Mouse (Mus musculus) urinary bladder, postnatal 4 days (tissue): ENCODE measurements around the gene Arf3.

Source experiments
- DNase-seq, 2 experiments: peaks; one replicate each; pipeline ENCODE4 v3.0.0; 2021 to 2022; ENCODE audit warnings: low spot score in 2 of 2

The Arf3 gene

GRCm38 (mm10) chr15:98791221-98791620, 28.2 kb upstream of the Arf3 start:
- no peak for DNase-seq

DNA sequence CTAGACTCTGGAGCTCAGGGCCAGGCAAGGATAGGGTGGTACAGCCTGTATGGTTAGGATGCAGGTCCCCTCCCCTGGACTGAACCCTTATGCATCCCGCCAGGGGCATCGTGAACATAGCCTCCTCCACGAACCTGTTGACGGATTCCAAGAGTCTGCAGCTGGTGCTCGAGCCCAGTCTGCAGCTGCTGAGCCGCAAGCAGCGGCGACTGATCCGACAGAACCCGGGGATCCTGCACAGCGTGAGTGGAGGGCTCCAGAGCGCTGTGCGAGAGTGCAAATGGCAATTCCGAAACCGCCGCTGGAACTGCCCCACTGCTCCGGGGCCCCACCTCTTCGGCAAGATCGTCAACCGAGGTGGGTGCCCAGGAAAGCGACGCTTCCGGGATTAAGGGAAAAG, 27.7 kb upstream of the Arf3 start:
- no peak for DNase-seq

DNA sequence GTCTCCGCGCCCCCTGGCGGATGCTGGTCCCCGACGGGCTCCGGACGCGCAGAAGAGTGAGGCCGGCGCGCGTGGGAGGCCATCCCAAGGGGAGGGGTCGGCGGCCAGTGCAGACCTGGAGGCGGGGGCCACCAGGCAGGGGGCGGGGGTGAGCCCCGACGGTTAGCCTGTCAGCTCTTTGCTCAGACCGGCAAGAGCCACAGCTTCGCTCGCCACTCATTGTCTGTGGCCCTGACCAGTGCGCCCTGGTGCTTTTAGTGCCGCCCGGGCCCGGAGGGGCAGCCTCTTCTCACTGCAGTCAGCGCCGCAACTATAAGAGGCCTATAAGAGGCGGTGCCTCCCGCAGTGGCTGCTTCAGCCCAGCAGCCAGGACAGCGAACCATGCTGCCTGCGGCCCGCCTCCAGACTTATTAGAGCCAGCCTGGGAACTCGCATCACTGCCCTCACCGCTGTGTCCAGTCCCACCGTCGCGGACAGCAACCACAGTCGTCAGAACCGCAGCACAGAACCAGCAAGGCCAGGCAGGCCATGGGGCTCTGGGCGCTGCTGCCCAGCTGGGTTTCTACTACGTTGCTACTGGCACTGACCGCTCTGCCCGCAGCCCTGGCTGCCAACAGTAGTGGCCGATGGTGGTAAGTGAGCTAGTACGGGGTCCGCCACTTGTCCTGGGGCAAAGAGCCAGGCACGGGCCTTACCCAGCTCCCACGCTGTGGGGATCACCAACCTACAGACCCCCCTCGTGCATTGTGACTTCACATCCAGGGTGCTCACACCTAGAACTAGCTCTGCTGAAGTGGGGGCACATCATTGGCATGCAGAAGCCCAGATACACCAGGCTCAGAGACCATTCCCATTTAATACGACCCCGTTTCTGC, 26.9 kb upstream of the Arf3 start, which contains the start of gene Wnt1:
Gene Wnt1, plus strand, starts transcription at position 197 of the 875 bp plus-strand sequence.
- DNase-seq: peak in 1 of 2 experiments; percentile 37

GRCm38 (mm10) chr15:98788972-98789660, 26.1 kb upstream of the Arf3 start:
- DNase-seq: no peak

DNA sequence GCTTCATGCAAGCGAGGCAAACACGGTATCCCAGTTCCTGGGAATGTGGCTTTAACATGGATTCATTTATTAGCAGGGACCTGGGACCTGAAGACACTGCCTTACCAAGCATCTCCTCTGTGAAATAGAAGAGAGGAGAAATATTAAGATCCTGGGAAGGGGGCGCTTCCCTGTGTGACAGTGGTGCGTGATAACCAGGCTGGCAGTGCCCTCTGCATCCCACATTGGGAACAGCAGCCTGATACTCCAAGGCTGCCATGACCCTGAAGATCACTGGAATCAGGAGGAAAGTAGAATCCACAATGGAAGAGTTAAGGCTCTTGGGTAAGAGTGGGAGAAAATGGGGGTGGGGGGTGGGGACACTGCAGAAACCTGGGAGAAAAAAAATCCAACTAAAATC, 24.9 kb upstream of the Arf3 start:
- DNase-seq: no peak

GRCm38 (mm10) chr15:98785744-98786143, 22.7 kb upstream of the Arf3 start:
- DNase-seq: no peak

GRCm38 (mm10) chr15:98781166-98781565, 18.2 kb upstream of the Arf3 start:
- no peak for DNase-seq

- peak in 1 of 2 experiments; percentile 61 for DNase-seq
Measured at GRCm38 (mm10) chr15:98780573-98780972, 17.6 kb upstream of the Arf3 start.

DNA sequence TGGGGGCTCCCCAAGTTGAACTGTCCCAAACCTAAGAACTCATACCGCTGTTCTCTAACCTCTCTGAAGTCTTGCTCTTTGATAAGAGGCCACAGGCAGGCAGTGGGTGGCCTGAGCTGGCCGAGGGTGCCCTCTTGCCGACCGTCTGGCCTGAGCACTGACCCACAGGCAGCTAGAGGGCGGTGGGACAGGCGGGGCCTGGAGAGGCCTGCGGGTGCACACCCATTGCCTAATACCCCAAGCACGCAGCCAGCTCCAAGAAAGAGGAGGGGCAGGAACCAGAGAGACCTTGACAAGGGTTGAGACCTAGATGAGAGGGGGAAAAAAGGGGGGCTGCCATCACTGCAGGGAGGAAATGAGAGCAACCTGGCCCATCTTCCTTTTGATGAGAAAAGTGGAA, 17.1 kb upstream of the Arf3 start:
- DNase-seq: no peak

- DNase-seq: no peak
Measured at GRCm38 (mm10) chr15:98778806-98779205, 15.8 kb upstream of the Arf3 start.

- no peak for DNase-seq
Measured at GRCm38 (mm10) chr15:98778191-98778770, 15.3 kb upstream of the Arf3 start.

DNA sequence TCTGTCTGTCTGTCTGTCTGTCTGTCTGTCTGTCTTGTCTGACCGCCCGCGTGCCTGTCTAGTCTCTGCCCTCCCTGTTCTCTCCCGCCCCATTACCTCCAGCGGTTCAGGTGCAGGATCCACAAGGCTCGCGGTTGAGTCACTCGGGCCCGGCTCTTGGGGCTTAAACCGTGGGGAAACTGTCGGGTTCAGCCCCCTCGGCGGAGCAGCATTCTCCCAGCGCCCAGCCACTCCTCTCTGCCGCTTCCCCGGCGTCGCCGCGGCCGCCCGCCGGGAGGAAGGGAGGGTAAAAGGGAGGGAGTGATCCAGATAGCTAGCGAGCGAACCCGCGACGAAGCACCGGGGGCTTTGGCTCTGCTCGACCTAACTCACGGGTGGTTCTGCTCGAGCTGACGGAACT, 14.7 kb upstream of the Arf3 start, which contains the start of gene Wnt10b:
Gene Wnt10b, minus strand, starts transcription at position 389 of the 400 bp plus-strand sequence.
- DNase-seq: no peak

GRCm38 (mm10) chr15:98777005-98777616, 14.1 kb upstream of the Arf3 start:
- DNase-seq: no peak

DNA sequence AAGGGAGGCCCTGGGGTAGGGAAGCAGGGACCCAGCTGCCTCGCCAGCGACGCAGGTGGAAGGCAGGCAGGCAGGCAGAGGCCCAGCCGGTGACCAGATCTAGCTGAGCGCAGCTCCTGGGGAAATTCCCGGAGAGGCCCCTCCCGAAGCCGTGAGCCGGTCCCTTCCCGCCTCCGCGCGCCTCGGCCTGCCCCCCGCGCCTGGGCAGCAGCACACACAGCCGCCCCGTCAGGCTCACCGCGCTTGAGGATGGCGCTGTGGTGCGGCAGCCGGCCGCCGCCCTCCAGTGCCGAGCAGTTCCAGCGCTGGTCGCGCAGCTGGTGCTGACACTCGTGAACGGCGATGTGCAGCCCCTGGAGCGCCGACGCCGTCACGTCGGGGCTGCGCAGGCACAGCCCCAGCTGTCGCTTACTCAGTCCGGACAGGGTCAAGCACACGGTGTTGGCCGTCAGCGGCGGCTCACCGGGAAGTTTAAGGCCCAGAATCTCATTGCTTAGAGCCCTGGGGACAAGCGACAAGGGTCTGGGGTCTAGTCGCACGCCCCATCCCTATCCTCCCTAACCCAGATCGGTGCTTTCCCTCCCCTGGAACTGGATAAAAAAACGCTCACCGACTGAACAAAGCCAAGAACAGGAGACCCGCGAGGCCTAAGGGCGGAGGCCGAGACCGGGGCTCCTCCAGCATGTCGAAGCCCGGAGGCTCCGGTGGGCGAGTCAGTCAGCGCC, 13.4 kb upstream of the Arf3 start:
- no peak for DNase-seq

- DNase-seq: no peak
Measured at GRCm38 (mm10) chr15:98775533-98775932, 12.5 kb upstream of the Arf3 start.

GRCm38 (mm10) chr15:98774096-98774495, 11.1 kb upstream of the Arf3 start:
- no peak for DNase-seq

DNA sequence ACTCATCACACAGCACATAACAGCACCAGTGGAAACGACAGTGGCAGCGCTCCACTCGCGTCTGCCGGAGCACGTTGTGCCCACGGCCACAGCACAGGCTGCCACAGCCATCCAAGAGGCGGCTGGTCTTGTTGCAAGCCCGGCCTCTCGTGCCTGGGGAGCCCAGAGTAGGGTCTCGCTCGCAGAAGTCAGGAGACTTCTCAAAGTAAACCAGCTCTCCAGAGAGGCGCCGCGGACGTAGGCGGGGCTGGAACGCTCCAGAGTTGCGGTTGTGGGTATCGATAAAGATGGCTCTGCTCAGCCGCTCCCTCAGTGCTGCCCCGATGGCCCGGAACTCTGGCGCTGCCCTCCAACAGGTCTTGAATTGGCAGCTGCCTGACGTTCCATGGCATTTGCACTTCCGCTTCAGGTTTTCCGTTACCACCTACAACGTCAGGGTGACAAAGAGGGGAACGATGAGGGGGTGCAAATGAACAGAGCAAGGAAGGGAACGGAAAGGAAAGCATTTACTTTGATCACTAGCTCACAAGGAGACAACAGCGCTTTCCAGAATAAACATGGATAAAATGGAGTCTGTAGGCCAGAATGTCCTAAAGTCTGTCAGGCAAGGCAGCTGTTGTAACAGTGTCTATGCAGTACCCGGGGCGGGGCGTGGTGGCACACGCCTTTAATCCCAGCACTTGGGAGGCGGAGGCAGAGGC, 9.6 kb upstream of the Arf3 start:
- no peak for DNase-seq

- no peak for DNase-seq
Measured at GRCm38 (mm10) chr15:98771813-98772425, 8.9 kb upstream of the Arf3 start.

DNA sequence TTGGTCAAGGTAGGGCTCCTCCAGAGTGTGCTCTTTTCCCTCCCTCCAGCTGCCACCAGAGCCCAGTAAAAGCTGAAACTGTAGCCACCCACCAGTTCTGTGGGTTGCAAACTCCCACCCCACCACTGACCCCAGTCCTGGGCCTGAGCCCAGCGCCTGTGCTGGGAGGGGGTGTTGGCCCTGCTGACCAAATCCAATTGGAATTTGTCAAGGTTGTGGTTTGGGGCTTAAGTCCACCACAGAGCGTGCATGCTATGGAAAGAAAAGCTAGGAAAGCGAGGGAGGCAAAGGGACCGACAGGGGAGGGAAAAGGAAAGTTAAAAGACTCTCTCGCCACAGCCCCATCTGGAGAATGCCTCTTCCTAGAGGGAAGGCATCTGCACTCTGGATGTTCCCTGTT, 5.2 kb upstream of the Arf3 start:
- DNase-seq: no peak

DNA sequence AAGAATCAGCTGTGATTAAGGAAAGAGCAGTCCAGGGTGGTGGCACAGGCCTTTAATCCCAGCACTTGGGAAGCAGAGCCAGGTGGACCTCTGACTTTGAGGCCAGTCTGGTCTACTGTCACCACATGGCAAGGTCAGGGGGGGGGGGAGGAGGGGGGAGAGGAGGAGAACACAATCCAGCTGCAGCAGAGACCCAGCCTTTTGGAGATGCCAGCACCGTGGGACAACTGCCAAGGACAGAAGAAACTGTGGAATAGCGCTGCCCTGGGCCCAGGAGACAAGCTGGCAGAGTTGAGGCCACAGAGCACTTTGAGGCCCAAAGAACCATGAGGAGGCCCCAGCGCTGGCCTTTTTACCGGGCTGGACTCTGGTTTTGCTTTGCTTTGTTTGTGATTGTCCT, 2.9 kb upstream of the Arf3 start:
- no peak for DNase-seq
